Mouse (Mus musculus) 3134 (cell line): ENCODE data around the gene Ndufa1.
A peak's percentile ranks its signal among the peaks of the same experiment; 100 is the strongest.
"Not testable (repeated sequence)": the region's sequence is repeated elsewhere in the genome, so short reads cannot be mapped to it uniquely, and the experiment has no call there.

Source experiments
- DNase-seq: peaks from one replicate; pipeline ENCODE4 v3.0.0-alpha.2; 2011; ENCODE audit warnings: low spot score; ENCODE audit not compliant: insufficient read length; ENCODE audit errors: extremely low read depth

The Ndufa1 gene

DNA sequence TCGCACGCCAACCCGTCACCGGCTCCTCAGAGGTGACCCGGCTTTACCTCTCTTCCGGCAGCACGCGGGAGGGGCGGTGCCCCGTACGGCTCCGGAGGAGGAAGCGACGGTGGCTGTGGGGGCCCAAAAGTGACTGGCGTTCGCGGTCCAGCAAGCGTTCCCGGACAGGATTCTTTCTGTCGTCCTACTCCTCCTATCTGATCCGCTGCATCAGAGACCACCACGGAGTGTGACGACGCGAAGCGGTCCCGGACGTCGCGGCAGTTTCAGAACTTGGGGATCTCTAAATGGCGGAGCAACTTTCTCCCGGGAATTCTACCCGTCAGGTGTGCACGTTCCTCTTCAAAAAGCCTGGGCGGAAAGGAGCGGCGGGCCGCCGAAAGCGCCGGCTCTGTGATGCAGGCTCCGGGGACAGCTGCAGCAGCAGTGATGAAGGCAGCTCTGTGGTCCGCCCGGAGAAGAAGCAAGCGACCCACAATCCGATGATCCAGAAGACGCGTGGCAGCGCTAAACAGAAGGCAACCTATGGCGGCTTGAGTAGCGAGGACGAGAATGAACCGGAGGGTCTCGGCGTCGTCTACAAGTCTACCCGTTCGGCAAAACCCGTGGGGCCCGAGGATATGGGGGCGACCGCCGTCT lies at the start of gene Ndufa1, which contains the start of gene Rnf113a1:
TSS of gene Ndufa1 (minus strand) at position 59 of the 639 bp plus-strand sequence.
TSS of gene Rnf113a1 (plus strand) at position 141 of the 639 bp plus-strand sequence.
- peak; percentile 86 for DNase-seq

DNA sequence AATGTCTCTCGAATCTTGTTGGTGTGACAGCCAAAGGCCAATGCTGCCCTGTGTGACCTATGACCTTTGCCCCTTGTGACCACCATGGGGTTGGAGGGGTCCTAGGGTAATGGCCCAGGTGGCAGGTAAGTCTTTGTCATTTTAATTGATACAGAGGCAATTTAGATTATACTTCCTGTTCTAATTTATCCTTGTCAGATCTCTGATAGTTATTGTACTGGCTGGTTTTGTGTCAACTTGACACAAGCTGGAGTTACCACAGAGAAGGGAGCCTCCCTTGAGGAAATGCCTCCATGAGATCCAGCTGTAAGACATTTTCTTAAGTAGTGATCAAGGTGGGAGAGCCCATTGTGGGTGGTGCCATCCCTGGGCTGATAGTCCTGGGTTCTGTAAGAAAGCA lies 31.2 kb upstream of the Ndufa1 start, which contains the start of gene Rhox1:
TSS of gene Rhox1 (minus strand) at position 101 of the 400 bp plus-strand sequence.
- DNase-seq = not testable (repeated sequence)

GRCm38 (mm10) chrX:37210941-37211340 lies 20.0 kb upstream of the Ndufa1 start, which contains the start of gene Gm9:
Gene Gm9, minus strand, starts transcription at chrX:37211041.
- DNase-seq = no peak

- no peak for DNase-seq
These were observed 7.7 kb upstream of the Ndufa1 start for GRCm38 (mm10) chrX:37198676-37199075.

DNA sequence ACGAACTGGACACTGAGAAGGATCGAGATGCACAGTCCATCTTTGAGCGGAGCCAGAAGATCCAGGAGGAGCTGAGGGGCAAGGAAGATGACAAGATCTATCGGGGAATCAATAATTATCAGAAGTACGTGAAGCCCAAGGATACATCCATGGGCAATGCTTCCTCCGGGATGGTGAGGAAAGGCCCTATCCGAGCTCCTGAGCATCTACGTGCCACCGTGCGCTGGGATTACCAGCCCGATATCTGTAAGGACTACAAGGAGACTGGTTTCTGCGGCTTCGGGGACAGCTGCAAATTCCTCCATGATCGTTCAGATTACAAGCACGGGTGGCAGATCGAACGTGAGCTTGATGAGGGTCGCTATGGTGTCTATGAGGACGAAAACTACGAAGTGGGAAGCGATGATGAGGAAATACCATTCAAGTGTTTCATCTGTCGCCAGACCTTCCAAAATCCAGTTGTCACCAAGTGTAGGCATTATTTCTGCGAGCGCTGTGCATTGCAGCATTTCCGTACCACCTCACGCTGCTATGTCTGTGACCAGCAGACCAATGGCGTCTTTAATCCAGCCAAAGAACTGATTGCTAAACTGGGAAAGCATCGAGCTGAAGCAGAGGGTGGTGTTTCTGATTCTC lies 899 bp upstream of the Ndufa1 start:
- DNase-seq = no peak

GRCm38 (mm10) chrX:37190755-37191104 lies 233 bp downstream of the Ndufa1 start:
- no peak for DNase-seq

GRCm38 (mm10) chrX:37184401-37184800 lies 6.6 kb downstream of the Ndufa1 start:
- DNase-seq = not testable (repeated sequence)

- no peak for DNase-seq
These were observed 22.2 kb downstream of the Ndufa1 start, which contains the start of gene Akap14 for GRCm38 (mm10) chrX:37168742-37169141. Gene Akap14, minus strand, starts transcription at chrX:37168842.

DNA sequence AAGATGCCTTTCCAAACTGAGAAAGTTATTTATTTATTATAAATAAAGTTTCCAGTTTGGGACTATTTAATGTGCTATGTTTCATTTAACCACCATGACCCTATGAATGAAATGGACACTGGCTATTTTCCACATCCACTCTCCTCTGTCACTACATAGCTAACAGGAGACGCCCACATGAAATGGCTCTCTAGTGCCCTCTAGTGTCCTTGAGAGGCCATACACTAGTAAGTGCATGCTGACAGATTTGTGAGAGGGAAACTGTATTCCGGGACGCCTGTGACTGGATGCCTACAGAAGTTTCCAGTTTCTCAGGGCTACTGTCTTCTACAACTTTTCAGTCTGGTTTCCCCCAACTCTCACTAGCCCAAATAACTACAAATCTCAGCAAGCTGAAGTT lies 23.9 kb downstream of the Ndufa1 start:
- no peak for DNase-seq

DNA sequence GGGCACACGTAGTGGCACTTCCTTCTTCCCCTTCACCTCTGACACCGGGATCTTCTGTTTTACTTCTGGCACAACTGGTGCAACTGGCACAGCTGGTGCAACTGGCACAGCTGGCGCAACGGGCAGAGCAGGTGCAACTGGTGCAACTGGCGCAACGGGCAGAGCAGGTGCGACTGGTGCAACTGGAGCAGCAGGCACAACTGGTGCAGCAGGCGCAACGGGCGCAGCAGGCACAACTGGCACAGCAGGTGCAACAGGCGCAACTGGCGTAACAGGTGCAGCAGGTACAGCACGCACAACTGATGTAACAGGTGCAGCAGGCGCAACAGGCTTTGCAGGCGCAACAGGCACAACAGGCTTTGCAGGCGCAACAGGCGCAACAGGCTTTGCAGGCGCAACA lies 27.8 kb downstream of the Ndufa1 start:
- DNase-seq = no peak

DNA sequence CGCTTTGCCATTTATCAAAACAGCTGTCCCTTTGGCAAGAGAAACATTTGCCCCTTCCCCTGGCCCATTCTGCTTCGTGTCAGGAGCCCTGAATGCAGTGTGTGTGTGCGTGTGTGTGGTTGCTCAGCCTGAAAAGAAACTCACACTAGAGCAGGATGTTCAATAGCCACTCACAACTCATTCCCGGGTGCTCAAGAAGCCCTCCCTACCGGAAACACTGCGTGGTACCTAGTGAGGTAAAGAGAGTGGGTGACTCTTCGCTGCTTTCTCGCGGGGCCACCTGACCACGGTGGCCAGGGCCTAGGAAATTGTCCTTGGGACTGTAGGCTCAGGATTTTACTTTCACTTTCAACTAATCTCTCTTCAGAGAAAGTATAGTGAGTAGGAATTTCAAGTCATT lies 29.8 kb downstream of the Ndufa1 start:
- no peak for DNase-seq

GRCm38 (mm10) chrX:37157839-37158238 lies 33.1 kb downstream of the Ndufa1 start:
- DNase-seq = no peak

- peak; percentile 20 for DNase-seq
These were observed 46.0 kb downstream of the Ndufa1 start for GRCm38 (mm10) chrX:37144954-37145353.

GRCm38 (mm10) chrX:37144498-37144897 lies 46.5 kb downstream of the Ndufa1 start:
- DNase-seq = not testable (repeated sequence)

- no peak for DNase-seq
These were observed 49.2 kb downstream of the Ndufa1 start for GRCm38 (mm10) chrX:37141732-37142131.
